Mouse (Mus musculus) embryonic fibroblast, embryonic 13.5 days (primary cell): ENCODE data around the gene Selenof. TPM values are rescaled to one million over a fixed set of nuclear protein-coding genes. Genes with fewer than 3 reads are reported as not detected.
A peak's percentile ranks its signal among the peaks of the same experiment; 100 is the strongest.

Source experiments
- H3K27ac ChIP-seq: 2 replicates; pipeline ENCODE4 v1.5.1; 2012; ENCODE audit warnings: low read length, control low read depth, inconsistent platforms; ENCODE audit not compliant: insufficient read depth
- H3K4me1 ChIP-seq: 2 replicates; pipeline ENCODE4 v1.6.1; 2011; ENCODE audit warnings: low read length; ENCODE audit not compliant: control insufficient read depth, insufficient read depth
- H3K4me3 ChIP-seq: 2 replicates; pipeline ENCODE4 v1.5.1; 2011; ENCODE audit warnings: mild to moderate bottlenecking, control low read depth, low read length; ENCODE audit not compliant: insufficient read depth
- CTCF ChIP-seq: IDR thresholded peaks from 2 replicates; pipeline ENCODE4 v1.5.1; 2011; ENCODE audit warnings: mild to moderate bottlenecking, control low read depth, low read length, moderate library complexity, borderline replicate concordance; ENCODE audit not compliant: insufficient read depth
- POLR2A ChIP-seq: IDR thresholded peaks from 2 replicates; pipeline ENCODE4 v1.6.1; 2011; ENCODE audit warnings: low read depth, mild to moderate bottlenecking, control low read depth, low read length, moderate library complexity
- polyA plus RNA-seq: library from polyadenylated mRNA; stranded (reverse); fragments of >200 nt; gene quantifications from 2 replicates; pipeline ENCODE4 v1.2.4, GENCODE M21; 2011; ENCODE audit warnings: low read depth; ENCODE audit not compliant: missing spikeins, insufficient read length

Selenof gene
- polyA plus RNA-seq, 1 experiment, result 674 TPM

- TF ChIP-seq POLR2A, result no peak
- no peak for TF ChIP-seq CTCF
- no peak overlapping the region for H3K4me3 ChIP-seq
- H3K27ac ChIP-seq, result no peak overlapping the region
- H3K4me1 ChIP-seq, result no peaks in the 10 kb centered on the region
These were observed 58.2 kb downstream of the Selenof start for GRCm38 (mm10) chr3:144628005-144628914.

GRCm38 (mm10) chr3:144628915-144629230, 58.8 kb downstream of the Selenof start:
- Histone ChIP-seq H3K4me3 (no peak overlapping the region), H3K4me1 (no peaks in the 10 kb centered on the region), H3K27ac (no peak overlapping the region)
- TF ChIP-seq CTCF (no peak), POLR2A (no peak)

GRCm38 (mm10) chr3:144635236-144635635, 65.1 kb downstream of the Selenof start:
- no peak for TF ChIP-seq POLR2A
- TF ChIP-seq CTCF, result no peak
- Histone ChIP-seq H3K27ac (no peak overlapping the region), H3K4me3 (no peak overlapping the region), H3K4me1 (no peaks in the 10 kb centered on the region)

- TF ChIP-seq POLR2A, result no peak
- TF ChIP-seq CTCF, result no peak
- Histone ChIP-seq H3K4me1 (0 out of 2 replicates have a peak, but pooled peaks cover 3% of the 10 kb centered on the region), H3K4me3 (no peak overlapping the region), H3K27ac (no peak overlapping the region)
These were observed 68.0 kb downstream of the Selenof start for GRCm38 (mm10) chr3:144638110-144638509.

GRCm38 (mm10) chr3:144639387-144639786, 69.3 kb downstream of the Selenof start:
- Histone ChIP-seq H3K4me3 (no peak overlapping the region), H3K4me1 (peaks cover 9% of the 10 kb centered on the region; the same call in 1 of the 2 replicates), H3K27ac (no peak overlapping the region)
- TF ChIP-seq CTCF, result no peak
- no peak for TF ChIP-seq POLR2A

GRCm38 (mm10) chr3:144640033-144640432, 69.9 kb downstream of the Selenof start:
- Histone ChIP-seq H3K4me3 (no peak overlapping the region), H3K27ac (no peak overlapping the region), H3K4me1 (peaks cover 9% of the 10 kb centered on the region; the same call in 1 of the 2 replicates)
- TF ChIP-seq CTCF, result no peak
- TF ChIP-seq POLR2A, result no peak

- Histone ChIP-seq H3K4me1 (peaks cover 9% of the 10 kb centered on the region; the same call in 1 of the 2 replicates), H3K4me3 (no peak overlapping the region), H3K27ac (no peak overlapping the region)
- TF ChIP-seq CTCF (no peak), POLR2A (no peak)
These were observed 72.0 kb downstream of the Selenof start for GRCm38 (mm10) chr3:144642141-144642540.

GRCm38 (mm10) chr3:144643301-144643871, 73.3 kb downstream of the Selenof start:
- Histone ChIP-seq H3K4me3 (no peak overlapping the region), H3K4me1 (peaks cover 9% of the 10 kb centered on the region; the same call in 1 of the 2 replicates), H3K27ac (peak overlapping the region; percentile 34; the same call in 1 of the 2 replicates)
- TF ChIP-seq CTCF (no peak), POLR2A (no peak)

- no peak for TF ChIP-seq CTCF
- no peak for TF ChIP-seq POLR2A
- Histone ChIP-seq H3K4me3 (no peak overlapping the region), H3K4me1 (peaks cover 9% of the 10 kb centered on the region; the same call in 1 of the 2 replicates), H3K27ac (no peak overlapping the region)
These were observed 74.1 kb downstream of the Selenof start for GRCm38 (mm10) chr3:144644202-144644601.

Other genes with a start within 250 kb of the Selenof start
- 75.7 and 83.7 TPM in 2 replicates for gene Hs2st1, start 123 bp upstream of the Selenof start, polyA plus RNA-seq
- 253 and 269 TPM in 2 replicates for gene Sh3glb1, start 150.0 kb downstream of the Selenof start, polyA plus RNA-seq
- 17.2 and 26.1 TPM in 2 replicates for gene Clca3a1, start 190.7 kb downstream of the Selenof start, polyA plus RNA-seq
- 0.42 TPM in 1 of 2 replicates, not detected in the other for gene Clca3a2, start 249.2 kb downstream of the Selenof start, polyA plus RNA-seq